Mouse (Mus musculus): Measurements from ENCODE around the gene Cdyl. TPM values are rescaled to one million over a fixed set of nuclear protein-coding genes. Genes with fewer than 3 reads are reported as not detected.

The Cdyl gene
- total RNA-seq (2021) = 10 to 100 TPM; 20.5 to 26.4 TPM
- long read RNA-seq, experiment 1, transcript Cdyl-202 (7 exons, 3,575 nt) = major isoform, 13 of 21 reads
- long read RNA-seq, experiment 1, partial matches to known transcripts = 5 of 21 reads
- long read RNA-seq, experiment 1, other reads (novel, unspliced or antisense) = 3 of 21 reads
- long read RNA-seq, experiment 2, partial matches to known transcripts = 0 of 5 reads
- long read RNA-seq, experiment 2, other reads (novel, unspliced or antisense) = 1 of 5 reads

DNA sequence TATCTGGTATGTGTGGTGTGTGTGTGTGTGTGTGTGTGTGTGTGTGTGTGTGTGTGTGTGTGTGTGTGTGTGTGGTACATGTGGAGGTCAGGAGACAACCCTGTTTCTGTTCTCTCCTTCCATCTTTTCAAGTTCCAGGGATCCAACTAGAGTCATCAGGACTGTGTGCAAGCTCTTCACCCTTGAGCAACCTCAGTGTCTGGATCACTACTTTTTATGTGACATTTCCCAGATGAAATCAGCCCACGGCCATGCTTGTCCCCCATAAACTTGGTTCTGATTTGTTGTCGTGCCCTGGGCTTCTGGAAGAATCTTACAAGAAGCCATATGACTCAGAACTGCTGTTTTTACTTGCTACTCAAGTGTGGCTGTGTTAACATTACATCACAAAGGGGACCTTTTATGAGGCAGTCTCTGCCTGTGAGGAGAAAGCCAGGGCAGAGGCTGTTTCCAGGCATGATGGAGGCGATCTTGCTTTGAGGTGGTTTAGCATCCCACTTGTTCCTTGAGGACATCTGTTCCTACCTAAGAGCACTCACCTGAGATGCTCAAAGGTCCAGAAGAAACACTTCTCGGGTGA lies at the start of gene Cdyl:
TSS of gene Cdyl (plus strand) at position 428 of the 580 bp plus-strand sequence.
- no peak for DNase-seq

DNA sequence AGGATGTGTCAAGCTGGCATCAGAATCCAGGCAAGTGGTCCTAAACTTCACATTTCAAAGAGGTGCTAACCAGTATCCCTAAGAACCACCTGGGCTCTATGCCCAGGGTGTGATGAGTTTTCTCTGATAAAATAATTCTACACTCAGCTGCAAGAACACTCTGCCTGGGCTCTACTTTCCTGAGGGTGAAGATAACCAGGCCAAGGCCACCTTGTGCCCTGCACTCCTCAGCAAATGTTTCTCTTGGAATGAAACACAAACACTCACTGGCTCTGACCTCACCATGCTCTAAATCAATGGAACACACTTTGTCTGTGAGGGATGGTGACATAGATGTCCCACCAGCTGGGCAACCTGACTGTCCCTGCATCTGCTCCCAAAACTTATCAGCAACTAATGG lies 48.9 kb upstream of the Cdyl start:
- peak; percentile 69 for DNase-seq

DNA sequence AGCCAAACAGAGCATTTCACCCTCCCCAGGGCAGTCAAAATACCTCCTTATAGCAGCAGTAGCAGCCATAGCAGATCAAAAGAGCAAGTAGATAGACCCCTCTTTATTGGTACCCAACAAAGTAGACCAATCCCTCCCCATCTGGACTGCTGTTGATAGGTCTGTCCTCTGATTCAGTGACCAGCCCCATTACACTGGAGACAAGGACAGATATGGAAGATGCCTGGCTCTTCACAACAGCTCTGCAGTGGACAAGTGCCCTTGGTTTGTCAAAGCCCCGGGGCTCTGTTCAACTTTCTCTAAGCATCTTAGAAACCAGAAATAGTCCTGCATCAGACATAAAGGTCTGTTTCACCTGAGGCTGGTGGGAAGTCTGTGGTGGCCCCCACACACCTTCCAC lies 47.1 kb upstream of the Cdyl start:
- no peak for DNase-seq

DNA sequence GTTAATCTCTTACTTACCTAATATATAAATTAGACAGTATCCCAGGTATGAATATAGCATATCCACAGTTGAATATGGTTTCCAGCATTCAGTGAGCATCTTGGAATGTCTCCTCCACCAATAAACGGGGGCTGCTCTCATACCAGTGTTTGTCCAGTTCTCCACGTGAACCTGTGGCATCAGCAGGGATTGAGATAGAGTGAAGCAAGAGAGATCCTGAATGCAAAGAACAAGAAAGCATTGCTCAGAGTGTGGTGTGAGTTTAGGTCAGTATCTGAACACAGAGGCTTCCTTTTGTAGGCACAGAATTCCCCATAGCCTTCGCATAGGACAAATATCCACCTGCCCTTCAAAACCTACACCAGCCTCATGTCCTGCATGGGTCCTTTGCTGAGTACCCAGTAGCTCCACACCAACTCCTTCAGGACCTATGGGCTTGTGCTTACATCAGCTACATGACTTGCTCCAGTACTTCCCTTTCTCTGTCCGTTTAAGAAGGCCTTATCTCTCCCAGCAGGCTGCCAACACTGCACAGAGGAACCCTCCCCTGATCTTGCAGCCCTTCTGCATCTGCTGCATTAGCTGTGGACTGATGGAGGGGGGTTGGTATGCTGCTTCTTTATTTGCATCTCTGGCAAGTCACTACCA lies 44.7 kb upstream of the Cdyl start:
- DNase-seq = no peak

DNA sequence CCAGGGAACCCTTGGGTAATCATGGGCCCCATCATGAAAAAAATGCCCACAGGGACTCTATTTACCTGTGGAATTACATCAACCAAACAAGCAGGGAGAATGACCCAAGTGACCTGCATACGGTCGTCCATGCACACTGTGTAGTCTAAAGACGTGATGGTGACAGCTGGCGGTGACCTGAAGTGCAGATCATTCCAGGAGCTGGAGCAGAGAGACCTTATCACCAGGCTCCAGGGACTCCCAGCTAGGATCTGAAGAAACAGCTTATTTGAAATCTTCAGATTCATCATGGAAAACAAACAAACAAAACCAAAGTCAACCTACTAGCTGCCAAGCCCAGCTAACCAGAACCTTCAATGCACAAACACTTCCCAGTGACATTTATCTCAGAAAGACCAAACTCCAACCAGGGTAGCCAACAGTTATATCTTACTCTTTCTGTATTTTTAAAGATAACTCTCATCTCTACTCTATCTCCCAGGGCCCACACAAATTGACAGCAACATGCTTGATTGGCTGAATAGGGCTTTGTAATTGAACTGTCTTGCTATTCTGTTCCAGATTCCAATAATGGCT lies 43.0 kb upstream of the Cdyl start:
- DNase-seq = no peak

DNA sequence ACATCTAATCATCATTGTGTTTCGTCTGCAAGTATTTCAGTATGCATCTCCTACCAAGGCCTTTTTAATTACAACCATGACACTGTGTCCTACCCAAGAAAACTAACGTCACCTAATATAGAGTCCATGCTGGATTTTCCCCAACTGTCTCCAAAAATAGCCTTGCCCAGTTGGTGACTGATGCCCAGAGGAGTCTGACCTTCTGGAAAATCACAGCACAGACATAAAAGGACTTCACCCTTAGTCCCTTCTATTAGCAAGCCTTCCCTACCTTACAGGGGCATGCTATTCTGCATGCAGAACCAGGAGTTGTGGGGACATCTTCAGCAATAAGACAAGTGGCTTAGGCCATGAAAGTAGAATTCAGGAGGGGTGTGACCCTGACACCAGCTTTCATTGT lies 40.3 kb upstream of the Cdyl start:
- peak; percentile 33 to 46 for DNase-seq

DNA sequence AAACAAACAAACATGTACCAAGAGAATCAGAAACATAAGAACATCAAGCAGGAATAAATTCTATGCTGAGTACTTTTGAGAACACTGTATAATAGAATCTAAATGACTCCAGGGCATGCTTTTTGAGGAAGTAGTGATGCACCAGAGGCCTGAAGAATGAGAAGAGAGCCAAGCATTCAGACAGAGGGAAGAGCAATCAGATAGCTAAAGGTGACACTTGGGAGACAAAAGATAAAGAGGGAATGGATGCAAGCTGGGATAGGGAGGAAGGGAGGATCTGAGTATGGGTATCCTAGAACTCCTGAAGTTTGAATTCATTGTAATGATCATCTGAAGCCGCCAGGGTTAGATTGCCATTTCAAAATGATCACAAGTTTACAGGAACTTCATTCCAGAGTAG lies 38.9 kb upstream of the Cdyl start:
- no peak for DNase-seq

DNA sequence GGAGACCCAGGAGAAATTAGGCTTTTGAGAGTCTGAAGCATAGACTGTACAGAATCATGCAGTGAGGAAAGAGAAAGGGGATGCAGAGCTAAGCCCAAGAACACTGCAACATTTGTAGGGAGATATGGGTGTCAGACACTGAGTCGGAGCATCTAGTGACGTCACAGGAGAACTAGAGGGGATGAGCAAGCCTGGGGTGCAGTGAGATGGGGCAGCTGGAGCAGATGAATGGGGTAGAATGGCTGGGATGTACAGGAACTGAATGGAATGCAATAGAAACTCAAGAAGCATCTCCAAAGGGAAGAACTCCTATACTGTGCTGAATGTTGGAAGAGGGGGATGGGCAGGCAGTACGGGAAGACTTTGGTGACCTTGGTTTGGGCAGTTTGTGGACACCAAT lies 34.8 kb upstream of the Cdyl start:
- no peak for DNase-seq

DNA sequence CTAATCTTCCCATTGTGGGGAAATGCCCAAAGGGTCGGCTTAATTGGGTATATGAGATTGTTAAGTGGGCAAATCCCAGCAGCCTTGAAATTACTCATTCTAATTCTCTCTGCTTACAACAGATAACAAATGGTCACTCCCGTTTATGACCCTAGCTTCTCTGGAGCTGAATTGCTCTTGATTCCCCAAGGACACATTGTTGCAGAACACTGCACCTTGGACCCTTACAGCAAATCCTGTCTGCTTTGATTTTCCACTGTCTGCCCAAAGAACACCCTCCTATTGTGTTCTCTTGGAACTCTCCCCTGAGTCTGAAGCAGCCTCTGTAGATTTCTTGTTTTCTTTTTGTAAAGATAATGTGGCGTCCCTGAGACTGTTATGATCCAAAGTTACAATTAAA lies 34.1 kb upstream of the Cdyl start:
- DNase-seq = no peak

DNA sequence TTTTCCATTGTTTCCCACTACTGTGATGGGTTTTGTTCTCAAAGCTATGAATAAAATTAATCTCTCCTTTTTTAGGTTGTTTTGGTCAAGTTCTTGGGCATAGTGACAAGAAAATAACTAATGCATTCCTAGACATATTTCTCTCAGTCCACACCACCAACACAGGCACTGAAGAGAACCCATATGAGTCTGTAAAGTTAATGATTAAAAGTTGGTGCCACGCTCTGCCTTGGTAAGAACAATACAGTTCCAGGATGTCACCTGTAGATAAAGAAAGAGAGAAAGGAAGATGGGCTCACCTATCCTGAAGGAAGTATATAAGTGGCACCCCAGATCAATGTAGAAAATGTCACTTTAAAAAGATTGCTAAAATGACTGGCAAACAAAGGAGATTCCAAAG lies 32.3 kb upstream of the Cdyl start:
- DNase-seq = no peak

DNA sequence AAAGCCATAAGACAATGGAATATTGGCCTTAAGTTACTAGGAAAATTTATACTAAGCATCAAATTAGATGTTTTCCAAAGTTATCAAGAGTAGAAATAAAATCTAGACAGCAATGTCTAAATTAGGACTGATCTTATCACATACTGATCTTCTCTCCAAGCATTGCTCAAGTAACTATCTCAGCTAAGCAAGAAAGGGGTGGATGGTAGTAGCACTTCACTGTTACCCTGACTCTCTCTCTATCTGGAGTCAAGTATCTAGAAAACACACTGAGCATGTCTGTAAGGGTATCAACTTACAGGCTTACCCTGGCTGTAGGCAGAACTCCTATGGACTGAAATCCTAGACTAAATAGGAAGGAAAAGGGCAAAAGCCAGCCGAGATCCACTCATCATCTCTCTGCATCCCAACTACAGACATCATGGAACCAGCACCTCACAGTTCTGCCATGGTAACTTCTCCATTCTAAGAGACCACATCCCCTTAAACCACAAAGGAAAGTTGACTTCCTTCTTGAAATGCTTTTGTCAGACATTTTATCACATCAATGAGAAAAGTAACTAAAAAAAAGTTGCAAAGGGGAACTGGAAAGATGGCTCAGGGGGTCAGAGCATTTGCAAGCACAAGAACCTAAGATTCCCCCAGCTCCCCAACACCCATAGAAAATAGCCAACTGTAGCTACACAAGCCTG lies 12.4 kb upstream of the Cdyl start:
- DNase-seq = no peak

DNA sequence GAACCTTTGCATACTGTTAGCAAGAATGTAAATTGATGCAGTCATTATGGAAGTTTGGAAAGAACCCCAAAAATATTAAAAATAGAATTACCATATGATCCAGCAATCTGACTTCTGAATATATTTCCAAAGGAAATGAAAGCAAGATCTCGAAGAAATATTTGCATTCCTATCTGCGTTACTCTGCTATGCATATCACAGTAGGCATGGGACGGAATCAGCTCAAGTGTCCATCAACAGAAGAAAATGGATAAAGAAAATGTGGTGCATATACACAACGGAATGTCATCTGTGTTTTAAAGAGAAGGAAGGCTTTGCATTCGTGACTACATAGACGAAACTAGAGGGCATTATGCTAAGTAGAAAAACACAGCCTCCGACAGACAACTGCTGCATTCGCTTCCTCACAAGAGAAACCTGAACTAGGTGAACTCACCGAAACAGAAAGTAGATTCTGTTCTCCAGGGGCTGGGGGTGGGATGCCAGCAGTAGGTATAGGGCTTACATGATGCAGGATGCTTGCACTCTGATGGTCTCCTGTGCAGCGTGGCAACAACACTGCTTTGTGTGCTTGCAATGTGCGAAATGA lies 9.3 kb upstream of the Cdyl start:
- no peak for DNase-seq

DNA sequence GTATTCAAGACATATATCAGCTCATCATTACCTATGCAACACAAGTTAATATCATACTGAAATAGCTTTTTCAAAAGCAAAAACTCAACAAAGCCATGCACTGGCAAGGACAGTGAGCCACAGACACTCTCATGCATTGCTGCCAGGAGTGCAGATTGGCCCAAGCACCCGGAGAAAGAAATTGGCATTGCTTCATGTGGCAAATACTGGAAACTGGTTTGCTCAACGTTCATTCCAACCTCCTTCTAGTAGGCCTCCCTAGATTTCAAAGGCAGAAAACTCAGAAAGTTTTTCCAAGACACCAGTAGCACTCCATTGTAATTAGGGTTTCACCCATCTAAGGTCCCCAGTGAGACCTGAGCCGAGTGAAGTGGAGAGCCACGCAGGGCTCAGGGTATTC lies 6.8 kb upstream of the Cdyl start:
- DNase-seq = peak; percentile 12

DNA sequence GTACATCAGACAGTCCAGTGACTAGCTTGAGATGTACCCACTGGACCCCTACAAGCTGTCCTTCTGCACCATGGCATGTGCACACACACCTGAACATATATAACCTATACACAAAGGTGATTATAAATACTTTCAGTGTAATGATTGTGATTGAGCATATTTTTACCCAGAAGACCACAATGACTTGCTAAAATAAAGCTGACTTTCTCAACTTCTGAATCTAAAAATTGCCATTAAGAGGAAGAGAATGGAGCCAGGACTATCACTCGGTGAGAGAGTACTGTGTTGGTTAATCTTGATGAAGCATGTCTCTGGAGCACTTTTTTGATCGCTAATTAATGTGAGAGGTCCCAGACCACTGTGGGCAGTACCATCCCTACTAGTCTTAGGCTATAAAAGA lies 2.8 kb upstream of the Cdyl start:
- DNase-seq = no peak

DNA sequence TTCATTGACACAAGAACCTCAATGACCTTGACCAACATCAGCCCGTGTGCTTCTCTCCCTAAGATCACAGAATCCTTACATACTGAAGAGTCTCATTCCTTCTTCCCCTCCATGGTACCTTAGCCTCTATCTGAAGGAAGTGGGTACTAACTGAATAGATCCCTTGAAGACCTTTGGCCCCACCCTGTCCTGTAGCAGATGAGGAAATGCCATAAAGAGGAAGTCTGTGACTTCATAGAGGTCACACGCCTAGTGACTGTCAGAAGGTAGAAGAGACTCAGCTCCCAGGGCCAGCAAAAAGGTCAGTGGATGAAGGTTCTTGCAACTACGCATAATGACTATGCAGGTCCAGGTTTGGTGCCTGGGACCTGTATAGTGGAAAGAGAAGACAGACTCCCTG lies 5.8 kb downstream of the Cdyl start:
- no peak for DNase-seq

DNA sequence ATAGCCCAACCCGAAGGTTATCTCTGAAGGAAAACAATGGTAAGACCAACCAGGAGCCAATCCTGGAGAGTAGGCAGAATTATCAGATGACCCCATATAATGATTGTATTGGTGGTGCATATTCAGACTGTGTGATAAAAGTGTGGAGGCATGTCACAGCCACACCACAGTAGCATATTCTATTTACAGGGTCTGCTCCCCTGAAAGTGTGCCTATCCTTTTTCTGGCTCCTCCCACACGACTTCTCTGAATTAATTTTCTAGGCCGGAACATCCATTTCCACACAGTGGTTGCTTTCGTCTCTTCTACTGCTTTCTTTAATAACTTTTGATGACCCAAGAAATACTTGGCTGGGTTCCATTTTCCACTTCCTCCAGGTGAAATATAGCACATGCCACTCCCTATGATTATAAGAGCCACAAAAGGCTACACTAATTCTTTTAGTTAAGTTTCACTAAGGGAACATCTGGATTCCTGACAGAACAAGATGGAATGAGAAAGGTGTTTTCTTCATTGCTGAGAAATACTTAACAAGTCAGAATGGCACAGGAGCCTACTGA lies 10.4 kb downstream of the Cdyl start:
- DNase-seq = no peak

DNA sequence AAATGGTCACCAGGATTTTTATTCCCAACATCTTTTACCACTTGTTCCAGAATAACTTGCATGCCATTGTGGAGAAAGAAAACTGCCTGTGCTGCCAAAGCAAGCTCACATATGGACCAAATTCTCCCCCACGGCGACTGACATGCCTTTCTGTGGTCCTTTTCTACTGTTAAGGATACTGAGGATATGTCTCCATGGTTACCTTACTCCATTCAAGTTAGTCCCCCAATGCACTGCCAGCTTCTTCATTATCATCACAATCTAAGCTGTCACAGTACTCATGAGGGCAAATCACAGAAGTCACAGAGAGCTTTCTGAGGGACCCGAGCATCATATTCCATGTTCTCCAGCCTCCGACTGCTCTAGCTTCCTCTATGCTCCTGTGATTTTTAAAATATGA lies 11.2 kb downstream of the Cdyl start:
- DNase-seq = no peak

DNA sequence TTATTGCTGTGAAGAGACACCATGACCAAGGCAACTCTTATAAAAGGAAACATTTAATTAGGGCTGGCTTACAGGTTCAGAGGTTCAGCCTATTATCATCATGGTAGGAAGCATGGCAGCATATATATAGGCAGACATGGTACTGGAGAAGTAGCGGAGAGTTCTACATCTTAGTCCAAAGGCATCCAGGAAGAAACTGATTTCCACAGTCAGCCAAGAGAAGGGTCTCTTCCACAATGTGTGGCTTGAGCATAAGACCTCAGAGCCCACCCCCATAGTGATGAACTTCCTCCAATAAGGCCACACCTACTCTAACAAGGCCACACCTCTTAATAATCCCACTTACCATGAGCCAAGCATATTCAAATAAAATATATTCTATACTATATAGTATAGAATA lies 17.3 kb downstream of the Cdyl start:
- DNase-seq = no peak

DNA sequence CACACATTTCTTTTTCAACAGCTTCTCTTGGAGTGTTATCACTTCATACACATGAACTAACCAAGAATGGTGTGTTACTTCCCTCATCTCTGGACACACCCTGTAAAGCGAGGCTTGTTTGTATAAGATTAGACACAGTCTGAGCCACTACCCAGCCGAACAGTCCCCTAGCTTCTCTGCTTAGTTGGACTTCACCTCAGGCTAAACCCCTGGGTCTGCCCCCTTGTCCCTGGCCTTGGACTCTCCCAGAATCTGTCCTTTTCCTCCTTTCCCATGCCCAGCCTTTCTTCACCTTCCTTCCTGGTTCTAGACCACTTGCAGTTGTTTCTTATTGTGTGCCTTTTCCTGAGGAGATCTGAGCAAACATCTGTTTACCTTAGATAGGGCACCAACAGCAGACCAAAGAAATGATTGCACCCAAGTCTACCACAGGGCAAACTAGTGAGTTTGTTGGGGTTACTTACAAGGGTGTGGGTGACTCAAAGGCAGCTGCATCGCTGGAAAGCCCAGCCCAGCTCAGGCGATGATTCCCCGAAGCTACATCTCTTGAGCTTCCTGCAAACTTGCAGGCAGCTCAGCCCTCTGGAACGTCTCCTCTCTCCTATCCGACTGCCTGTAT lies 17.9 kb downstream of the Cdyl start:
- no peak for DNase-seq

DNA sequence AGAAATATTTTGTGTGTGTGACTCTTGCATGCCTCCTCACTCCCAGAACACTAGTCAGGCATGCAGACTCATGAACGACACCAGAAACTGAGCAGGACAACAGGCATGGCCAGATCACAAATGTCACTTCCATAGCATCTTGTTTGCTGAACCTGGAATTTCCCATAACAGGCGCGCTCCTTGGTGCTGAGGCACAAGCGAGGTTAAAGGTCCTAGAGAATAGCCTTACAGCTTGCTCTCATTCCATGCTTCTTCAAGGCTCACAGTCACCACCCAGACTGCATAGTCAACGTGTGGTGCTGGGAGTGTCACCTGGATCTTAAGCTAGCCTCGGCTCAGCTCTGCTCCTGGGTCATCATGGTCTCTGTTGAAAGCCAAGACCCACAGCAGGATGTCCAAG lies 19.1 kb downstream of the Cdyl start:
- DNase-seq = no peak

DNA sequence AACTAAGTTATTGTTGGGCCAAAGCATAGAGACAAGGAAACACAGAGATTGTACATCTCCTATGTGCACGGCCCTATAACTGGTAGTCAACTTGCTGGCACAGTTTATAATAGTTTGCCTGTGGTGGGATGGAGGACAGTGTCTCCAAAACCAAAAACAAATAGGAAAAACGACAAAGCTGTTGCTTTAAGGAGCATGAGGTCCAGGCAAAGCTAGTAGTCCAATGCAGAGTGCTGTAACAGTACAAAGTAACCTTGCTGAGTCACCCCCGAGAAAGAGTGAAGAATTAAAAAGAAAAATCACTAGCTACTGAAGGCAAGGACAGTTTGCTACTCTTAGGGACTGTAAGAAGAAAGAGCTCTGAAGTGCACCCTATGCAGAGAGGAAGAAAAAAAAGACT lies 21.7 kb downstream of the Cdyl start:
- no peak for DNase-seq

DNA sequence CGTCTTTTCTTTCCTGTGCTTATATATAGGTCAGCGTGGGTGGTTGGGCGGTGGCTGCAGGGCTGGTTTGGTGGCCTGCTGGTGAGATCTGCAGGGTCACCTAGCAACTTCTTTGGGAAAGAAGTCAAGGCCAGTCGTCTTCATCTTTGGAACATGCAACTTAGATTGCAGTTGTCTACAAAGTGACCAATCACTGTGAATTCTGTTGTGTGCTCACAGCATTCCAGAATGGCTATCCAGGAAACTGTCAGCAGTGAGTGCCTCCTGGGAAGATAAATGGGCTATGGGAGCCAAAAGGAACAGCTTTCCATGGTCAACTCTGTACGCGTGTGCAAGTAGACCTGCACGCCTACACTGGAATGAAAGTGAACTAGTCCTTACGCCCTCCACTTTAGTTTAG lies 26.6 kb downstream of the Cdyl start:
- peak; percentile 41 to 45 for DNase-seq

All from adrenal gland, postnatal 36 days (tissue).